Mouse (Mus musculus): ENCODE results near the gene Tnpo3.

DNA sequence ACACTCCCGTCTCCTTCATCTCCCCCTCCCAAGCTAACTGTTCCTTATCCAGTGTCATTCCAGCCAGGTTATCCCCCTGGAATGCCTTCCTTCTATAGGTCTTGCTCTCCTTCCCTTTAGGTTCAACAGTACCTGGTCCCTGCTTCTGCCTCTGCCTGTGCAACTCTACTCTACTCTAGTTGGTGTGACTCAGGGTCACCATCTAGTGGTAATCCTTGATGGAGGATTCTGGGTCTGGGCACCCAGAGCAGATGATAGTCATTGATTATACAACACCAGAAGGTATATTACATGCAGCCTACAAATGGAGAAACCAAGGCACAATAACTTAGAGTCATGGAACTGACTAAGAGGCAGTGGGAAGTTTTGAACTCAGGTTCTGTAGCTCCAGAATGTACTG, 108.1 kb downstream of the Tnpo3 start:
- TF ChIP-seq CTCF (IDR thresholded peaks at IDR 0.05; ENCODE audit: borderline replicate concordance, extremely low read depth, insufficient read depth, insufficient read length) (peak; percentile 10; the same call in 1 of the 2 replicates), POLR2A (IDR thresholded peaks at IDR 0.05; ENCODE audit: borderline replicate concordance, extremely low read depth, insufficient read depth, insufficient read length, poor library complexity, severe bottlenecking) (no peak)

All from brain, embryonic 14.5 days (tissue).